Mouse (Mus musculus): ENCODE measurements around the gene Ninj2. TPM values are rescaled to one million over a fixed set of nuclear protein-coding genes. Genes with fewer than 3 reads are reported as not detected.

The Ninj2 gene
- polyA plus RNA-seq, 1 experiment from 2014 or later: not detected

DNA sequence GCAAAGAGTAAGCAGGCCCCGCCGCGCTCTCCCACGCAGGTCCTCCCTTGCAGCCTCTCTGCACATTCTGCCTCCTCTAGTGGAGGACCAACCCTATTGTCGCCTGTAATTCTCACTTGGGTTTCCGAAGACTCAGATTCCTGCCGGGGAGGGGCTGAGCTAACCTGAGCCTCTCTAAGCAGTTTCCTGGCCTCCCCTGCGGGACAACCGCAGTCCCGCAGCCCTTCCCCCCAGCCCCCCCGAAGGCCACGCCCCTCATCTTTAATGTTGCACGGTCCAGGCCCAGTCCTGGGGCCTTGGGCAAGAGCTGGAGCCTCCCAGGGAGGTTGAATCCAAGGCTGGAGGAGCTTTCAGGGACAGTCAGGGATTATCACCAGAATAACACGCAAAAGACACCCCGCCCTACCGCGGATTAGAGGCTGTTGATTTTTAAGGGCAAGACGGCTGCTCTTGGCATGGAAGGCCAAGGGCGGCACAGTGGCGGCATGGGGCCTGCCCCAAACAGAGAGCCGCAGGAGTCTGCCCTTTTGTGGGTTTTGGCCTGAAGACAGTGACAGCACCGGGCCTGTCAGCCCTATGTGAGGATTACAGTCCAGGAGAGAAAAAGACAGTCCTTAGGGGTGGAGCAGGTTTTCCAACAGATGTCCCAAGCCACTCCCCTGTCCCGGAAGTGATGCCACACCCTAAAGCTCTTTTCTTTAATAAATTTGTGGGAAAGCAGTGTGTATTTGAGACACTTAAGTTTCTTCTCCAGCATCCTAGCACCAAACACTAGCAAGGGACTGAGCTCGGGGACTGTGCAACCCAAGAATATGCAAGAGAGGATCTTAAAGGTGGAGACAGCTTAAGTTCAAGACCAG, 95.5 kb downstream of the Ninj2 start:
- Histone ChIP-seq H3K4me3 (peak overlapping the region; percentile 11), H3K4me2 (replicated peaks) (peak overlapping the region; percentile 41), H3K9ac (peak overlapping the region; percentile 32; the same call in 1 of the 2 replicates), H3K27me3 (no peaks in the 10 kb centered on the region), H3K27ac (no peak overlapping the region), H3K36me3 (no peaks in the 10 kb centered on the region), H3K9me3 (replicated peaks) (no peaks in the 10 kb centered on the region), H3K4me1 (peaks cover 20% of the 10 kb centered on the region)
- ATAC-seq (ENCODE audit: low FRiP score): peak; percentile 45; the same call in 1 of the 2 replicates
- 20% methylated on average over 24 of the region's 24 CpGs for WGBS

DNA sequence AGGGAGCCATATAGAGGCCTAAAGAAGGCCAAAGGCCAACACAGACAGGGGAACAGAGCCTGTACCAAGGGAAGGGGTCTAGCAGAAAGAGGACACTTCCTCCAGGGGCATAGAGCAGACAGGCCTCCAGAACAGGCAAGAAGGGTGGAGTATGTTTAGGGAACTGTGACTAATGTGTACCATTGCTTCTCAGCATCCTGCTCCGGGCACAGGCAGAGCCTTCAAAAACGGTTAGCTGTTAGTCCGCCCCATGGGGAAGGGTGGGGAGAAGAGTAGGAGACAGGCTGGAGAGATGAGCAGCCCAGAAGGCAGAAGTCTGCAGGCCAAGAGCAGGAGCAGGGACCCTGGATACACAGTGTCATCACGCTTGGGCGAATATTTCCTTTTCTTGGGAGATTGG, 96.1 kb downstream of the Ninj2 start:
- WGBS: 89% methylated on average over 5 of the region's 5 CpGs
- Histone ChIP-seq H3K9me3 (replicated peaks) (no peaks in the 10 kb centered on the region), H3K4me1 (peaks cover 20% of the 10 kb centered on the region), H3K27me3 (no peaks in the 10 kb centered on the region), H3K4me3 (no peak overlapping the region), H3K27ac (no peak overlapping the region), H3K9ac (no peak overlapping the region), H3K36me3 (no peaks in the 10 kb centered on the region), H3K4me2 (replicated peaks) (no peak overlapping the region)
- ATAC-seq (ENCODE audit: low FRiP score): no peak

DNA sequence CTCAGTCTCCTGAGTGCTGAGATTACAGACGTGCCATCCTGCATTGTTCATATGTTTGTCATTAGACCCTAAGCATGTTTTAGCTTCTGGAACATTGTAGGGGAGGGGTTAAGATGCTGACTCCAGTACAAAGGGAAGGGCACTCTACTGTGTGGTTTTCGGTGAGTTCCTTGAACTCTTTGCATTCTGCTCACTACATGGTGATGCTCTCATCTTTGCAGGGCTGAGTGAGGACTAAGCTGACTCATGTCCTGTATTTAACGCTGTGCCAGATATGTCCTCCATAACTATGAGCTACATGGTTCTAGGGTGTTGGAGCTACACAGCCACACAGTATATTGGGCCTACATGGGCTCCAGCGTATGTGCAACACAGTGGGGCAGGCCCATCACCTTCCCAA, 97.2 kb downstream of the Ninj2 start:
- 87% methylated on average over 4 of the region's 4 CpGs for WGBS

DNA sequence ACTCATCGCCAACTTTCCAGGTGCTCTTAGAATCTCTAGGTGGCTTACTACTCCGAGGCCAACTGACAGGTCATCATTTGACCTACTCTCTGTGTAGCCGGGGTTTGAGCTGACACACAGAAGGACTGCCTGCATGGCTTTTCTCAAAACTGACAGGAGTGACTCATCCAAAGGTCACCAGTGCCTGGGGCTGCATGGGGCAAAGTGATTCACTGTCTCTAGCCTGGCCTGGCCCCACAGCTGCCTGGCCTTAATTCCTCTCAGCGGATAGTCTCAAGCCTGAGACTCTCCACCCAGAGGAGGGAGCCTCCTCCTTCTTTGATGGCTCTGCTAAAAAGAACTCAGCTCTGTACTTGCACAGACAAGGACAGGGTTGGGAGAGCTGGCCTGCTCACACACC, 97.8 kb downstream of the Ninj2 start:
- Histone ChIP-seq H3K4me3 (no peak overlapping the region), H3K27ac (no peak overlapping the region), H3K9me3 (replicated peaks) (no peaks in the 10 kb centered on the region), H3K4me2 (replicated peaks) (no peak overlapping the region), H3K9ac (no peak overlapping the region), H3K4me1 (peaks cover 20% of the 10 kb centered on the region), H3K36me3 (no peaks in the 10 kb centered on the region), H3K27me3 (peaks cover 9% of the 10 kb centered on the region; the same call in 1 of the 2 replicates)
- 81% methylated on average over 4 of the region's 4 CpGs for WGBS
- ATAC-seq (ENCODE audit: low FRiP score): no peak

More for the DNA sequence above, 97.2 kb downstream of the Ninj2 start:
- Histone ChIP-seq H3K4me2 (replicated peaks) (no peak overlapping the region), H3K9me3 (replicated peaks) (no peaks in the 10 kb centered on the region), H3K4me1 (peaks cover 20% of the 10 kb centered on the region), H3K27ac (no peak overlapping the region), H3K36me3 (no peaks in the 10 kb centered on the region), H3K4me3 (no peak overlapping the region), H3K27me3 (peaks cover 6% of the 10 kb centered on the region; the same call in 1 of the 2 replicates), H3K9ac (no peak overlapping the region)
- no peak for ATAC-seq (ENCODE audit: low FRiP score)

DNA sequence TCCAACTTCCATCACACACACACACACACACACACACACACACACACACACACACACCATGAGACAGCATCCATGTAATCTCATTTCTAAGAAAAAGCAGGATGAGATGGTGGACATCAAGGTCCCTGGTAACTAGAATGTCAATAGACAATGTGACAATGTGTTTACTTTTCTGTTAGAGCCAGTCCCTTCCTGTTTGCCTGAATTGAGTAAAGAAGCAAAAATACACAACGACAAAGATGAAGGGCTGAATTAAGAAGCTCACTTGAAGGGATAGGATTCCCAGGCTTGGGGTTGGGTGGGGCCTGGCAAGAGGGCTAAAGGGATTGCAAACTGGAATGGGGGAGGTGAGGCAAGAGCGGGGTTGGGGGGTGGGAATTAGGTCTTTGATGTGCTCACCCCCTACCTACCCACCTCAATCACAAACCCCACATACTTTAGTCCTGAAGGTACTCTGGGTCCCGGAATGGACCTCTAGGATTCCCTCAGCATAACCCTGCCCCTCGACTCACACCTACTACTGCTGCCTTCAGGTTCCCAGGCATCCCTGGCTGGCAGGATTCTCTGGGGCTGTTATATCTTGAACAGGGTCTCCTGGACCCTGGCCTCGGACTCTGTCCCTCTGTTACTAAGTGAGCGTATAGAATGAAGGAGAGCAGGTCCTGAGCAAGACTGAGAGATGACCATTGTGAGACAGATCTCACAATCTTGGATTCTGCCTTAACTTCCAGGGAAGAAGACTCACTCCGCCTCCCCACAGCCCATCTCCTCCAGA, 98.4 kb downstream of the Ninj2 start:
- no peaks in the 10 kb centered on the region for H3K36me3 ChIP-seq
- peak overlapping the region; percentile 26 for H3K4me2 ChIP-seq (replicated peaks)
- no peak for ATAC-seq (ENCODE audit: low FRiP score)
- H3K9ac ChIP-seq: no peak overlapping the region
- 59% methylated on average over 7 of the region's 7 CpGs for WGBS
- peaks cover 20% of the 10 kb centered on the region for H3K4me1 ChIP-seq
- H3K27ac ChIP-seq: no peak overlapping the region
- H3K9me3 ChIP-seq (replicated peaks): no peaks in the 10 kb centered on the region
- no peak overlapping the region for H3K4me3 ChIP-seq
- peaks cover 9% of the 10 kb centered on the region; the same call in 1 of the 2 replicates for H3K27me3 ChIP-seq

DNA sequence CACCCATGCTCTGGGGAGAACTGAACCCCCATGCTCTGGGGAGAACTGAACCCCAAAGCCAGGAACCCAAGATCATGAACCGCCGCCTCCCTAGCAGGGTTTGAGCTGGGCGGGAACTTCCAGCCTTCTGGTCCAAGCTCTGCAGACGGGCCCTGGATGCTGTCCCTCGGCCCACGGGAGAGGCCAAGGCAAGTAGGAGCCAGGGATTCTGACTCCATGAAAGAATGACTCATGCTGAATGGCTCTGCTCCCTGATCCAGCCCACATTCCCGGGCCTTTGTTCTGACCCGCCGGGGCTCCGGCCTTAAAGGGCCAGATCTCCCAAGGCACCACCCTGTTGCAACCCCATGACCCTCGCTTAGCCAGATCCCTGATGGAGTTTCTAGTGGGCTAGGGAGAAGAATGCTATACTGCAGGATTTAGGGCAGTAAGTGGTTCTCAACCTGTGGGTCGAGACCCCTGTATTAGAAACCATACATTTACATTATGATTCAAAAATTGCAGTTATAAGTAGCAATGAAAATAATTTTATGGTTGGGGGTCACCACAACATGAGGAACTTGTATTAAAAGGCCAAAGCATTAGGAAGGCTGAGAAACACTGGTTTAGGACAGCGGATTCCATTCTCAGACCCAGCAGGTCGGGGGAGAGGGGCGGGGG, 99.2 kb downstream of the Ninj2 start:
- no peak overlapping the region; the same call in 1 of the 2 replicates for H3K9ac ChIP-seq
- no peak overlapping the region for H3K27ac ChIP-seq
- H3K36me3 ChIP-seq: no peaks in the 10 kb centered on the region
- H3K4me2 ChIP-seq (replicated peaks): peak overlapping the region; percentile 26
- peaks cover 19% of the 10 kb centered on the region for H3K4me1 ChIP-seq
- H3K4me3 ChIP-seq: no peak overlapping the region
- H3K9me3 ChIP-seq (replicated peaks): no peaks in the 10 kb centered on the region
- peaks cover 9% of the 10 kb centered on the region; the same call in 1 of the 2 replicates for H3K27me3 ChIP-seq
- no peak for ATAC-seq (ENCODE audit: low FRiP score)
- 10% methylated on average over 14 of the region's 15 CpGs for WGBS

DNA sequence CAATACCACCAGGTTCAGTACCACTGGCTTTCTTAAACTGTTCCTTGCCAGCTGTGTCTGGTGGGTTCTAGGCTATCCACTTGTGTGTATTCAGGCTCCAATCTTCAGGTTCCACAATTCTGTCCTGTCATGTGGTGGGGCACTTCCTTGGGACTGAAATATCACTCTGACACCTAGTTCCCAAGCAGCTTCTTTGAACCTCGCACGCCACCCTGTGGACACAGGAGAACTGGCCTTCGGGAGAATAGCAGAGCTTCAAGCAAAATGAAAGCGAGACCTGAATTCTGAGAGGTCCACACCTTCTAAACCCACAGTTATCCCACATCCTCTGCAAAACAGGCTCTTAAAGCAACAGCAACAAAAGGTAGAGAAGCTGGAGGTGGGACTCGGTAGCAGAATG, 100.0 kb downstream of the Ninj2 start:
- Histone ChIP-seq H3K4me3 (no peak overlapping the region), H3K9me3 (replicated peaks) (no peaks in the 10 kb centered on the region), H3K27ac (no peak overlapping the region), H3K27me3 (peaks cover 9% of the 10 kb centered on the region; the same call in 1 of the 2 replicates), H3K4me2 (replicated peaks) (no peak overlapping the region), H3K9ac (no peak overlapping the region), H3K4me1 (peaks cover 11% of the 10 kb centered on the region), H3K36me3 (no peaks in the 10 kb centered on the region)
- no peak for ATAC-seq (ENCODE audit: low FRiP score)
- 29% methylated on average over 5 of the region's 5 CpGs for WGBS

DNA sequence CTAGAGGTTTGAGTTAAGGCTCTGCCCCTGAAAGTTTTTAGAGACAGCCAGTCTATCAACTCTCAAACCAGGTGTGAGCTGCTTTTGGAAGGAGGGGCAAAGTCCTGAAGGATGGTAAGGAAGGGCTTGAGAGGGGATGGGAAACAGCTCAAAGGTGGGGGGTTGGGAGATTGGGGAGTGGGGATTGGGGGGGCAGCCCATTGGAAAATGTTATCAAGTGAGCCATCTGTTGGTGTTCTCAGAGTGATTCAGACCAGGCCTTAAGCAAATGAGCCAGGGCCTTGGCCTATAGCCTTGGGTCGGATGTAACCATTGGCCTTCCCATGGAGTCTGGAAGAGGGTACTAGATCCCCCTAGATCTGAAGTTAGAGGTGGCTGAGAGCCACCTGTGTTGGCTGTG, 100.6 kb downstream of the Ninj2 start:
- Histone ChIP-seq H3K9me3 (replicated peaks) (no peaks in the 10 kb centered on the region), H3K27me3 (peaks cover 9% of the 10 kb centered on the region; the same call in 1 of the 2 replicates), H3K4me2 (replicated peaks) (no peak overlapping the region), H3K4me1 (peaks cover 6% of the 10 kb centered on the region), H3K9ac (no peak overlapping the region), H3K36me3 (no peaks in the 10 kb centered on the region), H3K4me3 (no peak overlapping the region), H3K27ac (no peak overlapping the region)
- 65% methylated on average over 1 of the region's 1 CpGs for WGBS
- ATAC-seq (ENCODE audit: low FRiP score): no peak

DNA sequence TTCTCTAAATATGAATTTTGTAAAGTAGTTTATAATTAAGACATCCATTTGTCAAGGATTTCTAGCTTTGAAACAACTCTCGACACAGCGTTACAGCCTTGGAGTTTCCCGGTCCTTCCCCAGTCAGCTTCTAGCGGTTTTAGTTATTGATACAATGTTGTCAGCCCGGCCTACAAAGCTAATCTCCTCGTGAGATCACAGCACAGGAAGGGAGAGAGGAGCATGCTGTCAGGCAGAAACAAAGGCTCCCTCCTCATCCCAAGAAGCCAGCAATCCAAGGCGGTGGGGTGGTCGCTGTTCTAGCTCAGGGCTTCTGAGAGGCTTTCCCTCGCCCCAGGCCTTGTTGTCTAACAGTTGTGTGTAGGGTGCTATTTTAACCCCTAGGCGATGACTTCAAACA, 101.2 kb downstream of the Ninj2 start:
- no peak overlapping the region for H3K4me2 ChIP-seq (replicated peaks)
- no peak overlapping the region for H3K27ac ChIP-seq
- no peak overlapping the region for H3K4me3 ChIP-seq
- WGBS: 47% methylated on average over 10 of the region's 10 CpGs
- H3K4me1 ChIP-seq: peaks cover 6% of the 10 kb centered on the region
- no peaks in the 10 kb centered on the region for H3K9me3 ChIP-seq (replicated peaks)
- no peak for ATAC-seq (ENCODE audit: low FRiP score)
- peaks cover 9% of the 10 kb centered on the region; the same call in 1 of the 2 replicates for H3K27me3 ChIP-seq
- H3K36me3 ChIP-seq: no peaks in the 10 kb centered on the region
- no peak overlapping the region for H3K9ac ChIP-seq

DNA sequence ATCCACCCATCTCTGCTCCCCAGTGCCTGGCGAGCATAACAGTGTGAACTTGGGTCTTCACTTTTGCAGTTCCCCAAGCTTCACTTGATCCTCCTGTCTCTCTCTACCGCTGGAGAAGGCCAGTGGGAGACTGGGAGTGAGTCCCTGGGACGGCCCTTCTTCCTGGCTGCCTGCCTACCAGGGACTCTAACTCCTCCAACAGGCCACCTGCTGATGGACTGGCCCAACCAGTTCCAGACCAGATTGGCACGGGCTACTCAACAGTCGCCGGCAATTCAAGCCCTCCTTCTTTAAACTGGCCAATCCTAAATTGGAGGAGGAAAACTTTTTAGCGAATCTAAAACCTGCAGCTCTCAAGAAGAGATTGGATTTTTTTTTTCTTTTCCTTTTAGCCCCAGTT, 101.8 kb downstream of the Ninj2 start:
- Histone ChIP-seq H3K9me3 (replicated peaks) (no peaks in the 10 kb centered on the region), H3K9ac (no peak overlapping the region), H3K4me1 (peaks cover 11% of the 10 kb centered on the region), H3K27ac (no peak overlapping the region), H3K4me2 (replicated peaks) (no peak overlapping the region), H3K27me3 (peaks cover 9% of the 10 kb centered on the region; the same call in 1 of the 2 replicates), H3K4me3 (no peak overlapping the region), H3K36me3 (no peaks in the 10 kb centered on the region)
- 23% methylated on average over 7 of the region's 7 CpGs for WGBS
- no peak for ATAC-seq (ENCODE audit: low FRiP score)

DNA sequence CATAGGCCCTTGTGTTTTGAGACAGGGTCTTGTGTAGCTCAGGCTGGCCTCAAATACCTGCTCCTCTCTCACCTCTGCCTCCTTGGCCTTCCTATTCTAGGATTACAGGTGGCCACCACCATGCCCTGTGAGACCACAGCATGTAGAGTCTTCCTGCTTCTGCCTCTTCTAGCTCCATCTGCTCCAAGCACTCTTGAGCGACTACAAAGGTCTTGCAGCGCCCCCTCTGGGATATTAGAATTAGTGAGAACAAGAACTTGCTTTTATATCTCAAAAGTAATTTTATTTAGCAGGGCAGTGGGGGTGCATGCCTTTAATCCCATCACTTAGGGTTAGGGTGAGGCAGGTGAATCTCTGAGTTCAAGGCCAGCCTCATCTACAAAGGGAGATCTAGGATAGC, 103.7 kb downstream of the Ninj2 start:
- 35% methylated on average over 2 of the region's 2 CpGs for WGBS
- Histone ChIP-seq H3K27me3 (peaks cover 9% of the 10 kb centered on the region; the same call in 1 of the 2 replicates), H3K9ac (no peak overlapping the region), H3K4me1 (peaks cover 15% of the 10 kb centered on the region), H3K4me3 (no peak overlapping the region), H3K36me3 (no peaks in the 10 kb centered on the region), H3K4me2 (replicated peaks) (no peak overlapping the region), H3K27ac (no peak overlapping the region), H3K9me3 (replicated peaks) (no peaks in the 10 kb centered on the region)
- no peak for ATAC-seq (ENCODE audit: low FRiP score)

DNA sequence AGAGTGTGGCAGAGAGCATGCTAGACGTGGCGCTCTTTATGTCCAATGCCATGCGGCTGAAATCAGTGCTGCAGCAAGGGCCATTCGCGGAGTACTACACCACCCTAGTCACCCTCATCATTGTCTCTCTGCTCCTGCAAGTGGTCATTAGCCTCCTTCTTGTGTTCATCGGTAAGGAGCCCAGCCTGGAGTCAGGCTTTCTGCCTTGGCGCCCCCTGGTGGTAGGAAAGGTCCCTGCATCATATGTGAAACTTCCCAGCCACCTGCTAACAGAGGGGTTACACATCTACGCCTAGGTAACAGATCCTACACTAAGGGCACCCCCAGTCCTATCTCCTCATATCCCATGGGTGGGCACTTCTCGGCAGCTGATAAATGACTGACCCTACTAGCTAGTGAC, 104.8 kb downstream of the Ninj2 start:
- H3K9ac ChIP-seq: no peak overlapping the region
- H3K4me2 ChIP-seq (replicated peaks): no peak overlapping the region
- ATAC-seq (ENCODE audit: low FRiP score): no peak
- H3K27me3 ChIP-seq: peaks cover 9% of the 10 kb centered on the region; the same call in 1 of the 2 replicates
- H3K27ac ChIP-seq: no peak overlapping the region
- H3K9me3 ChIP-seq (replicated peaks): no peaks in the 10 kb centered on the region
- H3K36me3 ChIP-seq: no peaks in the 10 kb centered on the region
- 35% methylated on average over 9 of the region's 9 CpGs for WGBS
- H3K4me3 ChIP-seq: no peak overlapping the region
- peaks cover 21% of the 10 kb centered on the region for H3K4me1 ChIP-seq
